In the genomic region with DNA sequence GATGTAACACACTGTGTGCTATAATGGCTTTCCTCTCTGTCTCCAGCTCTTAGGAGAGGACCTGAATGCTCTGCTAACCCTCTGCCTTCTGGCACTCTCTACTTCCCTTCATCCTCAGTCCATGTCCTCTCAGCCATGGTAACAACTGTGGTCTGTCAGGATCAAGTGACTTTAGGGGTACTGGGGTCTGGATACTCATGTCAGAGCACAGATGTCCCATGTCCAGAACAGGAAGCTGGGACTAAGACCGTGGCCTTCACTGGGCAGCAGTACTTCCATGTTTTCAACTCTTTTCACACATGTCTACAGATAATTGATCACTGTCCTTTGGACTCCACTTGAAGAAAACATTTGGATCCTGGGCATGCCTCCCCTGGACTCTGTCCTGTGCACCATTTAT, we compare ENCODE assay signal across 23 mouse cellular contexts. TPM values are rescaled to one million over a fixed set of nuclear protein-coding genes. Genes with fewer than 3 reads are reported as not detected.
"Had no signal": no experiment of that assay in that cellular context is flagged by ENCODE, and none has a peak within 500 bp of the region (broad histone marks: within the 10 kb centered on the region; RNA-seq: fewer than 3 reads in every experiment).

No protein-coding gene starts in this region.

- H3K36me3 ChIP-seq: liver, embryonic 12.5 days; midbrain, embryonic 13.5 days; midbrain, embryonic 15.5 days; neural tube, embryonic 12.5 days; stomach, embryonic 15.5 days had no signal

- H3K4me1 ChIP-seq: liver, embryonic 12.5 days; megakaryocyte, embryonic 14.5 days; midbrain, embryonic 13.5 days; midbrain, embryonic 15.5 days; neural tube, embryonic 12.5 days; stomach, embryonic 15.5 days had no signal

- H3K4me3 ChIP-seq: liver, embryonic 12.5 days; megakaryocyte, embryonic 14.5 days; midbrain, embryonic 13.5 days; midbrain, embryonic 15.5 days; neural tube, embryonic 12.5 days; stomach, embryonic 15.5 days had no signal

- H3K9me3 ChIP-seq: liver, embryonic 12.5 days; megakaryocyte, embryonic 14.5 days; midbrain, embryonic 13.5 days; midbrain, embryonic 15.5 days; neural tube, embryonic 12.5 days; stomach, embryonic 15.5 days had no signal

- ATAC-seq: liver, embryonic 12.5 days; midbrain, embryonic 13.5 days; midbrain, embryonic 15.5 days had no signal

- H3K27me3 ChIP-seq: liver, embryonic 12.5 days; midbrain, embryonic 13.5 days; midbrain, embryonic 15.5 days; neural tube, embryonic 12.5 days; stomach, embryonic 15.5 days had no signal

- H3K9ac ChIP-seq: liver, embryonic 12.5 days; liver, embryonic 14.5 days; midbrain, embryonic 13.5 days; midbrain, embryonic 15.5 days; neural tube, embryonic 12.5 days; stomach, embryonic 15.5 days had no signal

- H3K4me2 ChIP-seq: liver, embryonic 12.5 days; midbrain, embryonic 11.5 days; midbrain, embryonic 13.5 days; midbrain, embryonic 15.5 days; neural tube, embryonic 12.5 days; stomach, embryonic 15.5 days had no signal

- DNase-seq: lung, postnatal 10 days; right cerebral cortex, postnatal 14 days; thymus, adult 2 months; thymus, postnatal 25 days; thymus, postnatal 4 days had no signal

- H3K27ac ChIP-seq: liver, embryonic 12.5 days; liver, embryonic 14.5 days; macrophage; midbrain, embryonic 13.5 days; midbrain, embryonic 15.5 days; neural tube, embryonic 12.5 days; stomach, embryonic 15.5 days; stomach, postnatal 0 days had no signal

RNA-seq across cellular contexts. Expression of a gene that starts 10.3 kb away (rescaled TPM):
- total RNA-seq: megakaryocyte progenitor cell, adult 5-6 weeks; midbrain, postnatal 0 days; monocyte, adult 5-6 weeks; neutrophil, adult 5-6 weeks had no signal
- polyA plus RNA-seq: macrophage; midbrain, embryonic 11.5 days; midbrain, embryonic 13.5 days; midbrain, embryonic 15.5 days; midbrain, postnatal 0 days; neural tube, embryonic 12.5 days; neural tube, embryonic 14.5 days had no signal

RNA-seq across cellular contexts. Expression of a gene that starts 19.8 kb away (rescaled TPM):
- total RNA-seq: megakaryocyte progenitor cell, adult 5-6 weeks; midbrain, postnatal 0 days; monocyte, adult 5-6 weeks; neutrophil, adult 5-6 weeks had no signal
- polyA plus RNA-seq: liver, embryonic 12.5 days; macrophage; midbrain, embryonic 11.5 days; midbrain, embryonic 13.5 days; midbrain, embryonic 15.5 days; midbrain, postnatal 0 days; neural tube, embryonic 12.5 days; neural tube, embryonic 14.5 days; spleen, adult 2 months; stomach, embryonic 15.5 days; stomach, postnatal 0 days; testis, adult 2 months; urinary bladder, adult 2 months had no signal
